Mouse (Mus musculus): ENCODE measurements around the gene Arhgap8. TPM values are rescaled to one million over a fixed set of nuclear protein-coding genes. Genes with fewer than 3 reads are reported as not detected.
"Not testable (repeated sequence)": the region's sequence is repeated elsewhere in the genome, so short reads cannot be mapped to it uniquely, and the experiment has no call there.

Arhgap8 gene
- polyA plus RNA-seq, 1 experiment, result not detected

DNA sequence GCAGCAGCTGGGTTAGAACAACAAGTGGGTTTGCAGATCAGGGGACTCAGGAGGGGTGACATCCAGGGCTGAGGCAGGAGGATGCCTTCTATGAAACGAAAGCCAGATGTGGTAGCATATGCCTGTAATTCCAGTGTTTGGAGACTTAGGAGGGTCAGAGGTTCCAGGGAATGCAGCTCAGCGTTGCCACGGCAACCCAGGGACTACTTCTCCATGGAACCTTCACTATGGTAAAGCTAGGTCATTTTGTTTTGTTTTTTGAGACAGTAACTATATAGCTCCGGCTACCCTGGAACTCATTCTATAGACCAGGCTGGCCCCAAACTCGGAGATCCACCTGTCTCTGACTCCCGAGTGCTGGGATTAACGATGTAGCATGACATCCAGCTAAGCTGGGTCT lies 18.4 kb downstream of the Arhgap8 start:
- H3K4me3 ChIP-seq (ENCODE audit: insufficient read depth, low read depth, low read length), result no peak overlapping the region
- H3K4me1 ChIP-seq (ENCODE audit: control insufficient read depth, insufficient read depth, insufficient read length, low read length), result no peaks in the 10 kb centered on the region
- no peak overlapping the region for H3K27ac ChIP-seq (replicated peaks; ENCODE audit: low read depth, low read length)

DNA sequence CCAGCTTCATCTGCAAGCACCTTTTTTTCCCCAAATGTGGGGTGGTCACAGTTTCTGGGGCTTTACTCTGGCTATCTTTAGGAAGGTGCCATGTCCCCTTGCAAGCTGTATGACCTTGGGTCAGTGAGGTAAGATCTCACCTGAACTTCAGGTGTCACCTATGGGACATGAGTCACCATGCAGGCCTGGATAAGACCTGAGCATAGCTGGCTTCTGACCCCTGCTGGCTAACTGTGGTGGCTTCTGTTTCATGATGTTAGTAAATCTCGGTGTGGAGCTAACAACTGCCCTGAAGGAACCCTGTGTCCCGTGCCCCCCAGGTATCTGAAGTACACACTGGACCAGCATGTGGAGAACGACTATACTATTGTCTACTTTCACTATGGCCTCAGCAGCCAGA lies 21.7 kb downstream of the Arhgap8 start:
- no peak overlapping the region for H3K27ac ChIP-seq (replicated peaks; ENCODE audit: low read depth, low read length)
- H3K4me1 ChIP-seq (ENCODE audit: control insufficient read depth, insufficient read depth, insufficient read length, low read length), result no peaks in the 10 kb centered on the region
- no peak overlapping the region for H3K4me3 ChIP-seq (ENCODE audit: insufficient read depth, low read depth, low read length)

DNA sequence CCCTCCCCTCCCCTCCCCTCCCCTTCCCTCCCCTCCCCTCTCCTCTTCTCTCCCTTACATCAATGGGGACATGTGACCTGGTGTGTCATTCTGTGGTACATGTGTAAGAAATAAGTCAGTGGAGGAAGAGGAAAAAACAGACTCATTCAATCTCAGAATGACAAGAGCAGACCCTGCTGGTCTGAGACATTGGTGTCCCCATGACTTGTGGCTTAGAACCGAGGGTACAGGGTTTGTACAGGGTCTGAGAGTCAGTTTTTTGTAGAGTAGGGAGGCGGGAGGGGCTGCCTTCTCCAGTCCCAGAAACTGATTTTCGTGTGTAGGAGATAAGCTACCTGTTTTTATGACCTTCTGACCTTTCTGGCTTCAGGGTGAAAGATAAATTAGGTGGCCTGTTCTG lies 23.5 kb downstream of the Arhgap8 start:
- Histone ChIP-seq H3K4me1 (ENCODE audit: control insufficient read depth, insufficient read depth, insufficient read length, low read length) (no peaks in the 10 kb centered on the region), H3K27ac (replicated peaks; ENCODE audit: low read depth, low read length) (no peak overlapping the region), H3K4me3 (ENCODE audit: insufficient read depth, low read depth, low read length) (no peak overlapping the region)

DNA sequence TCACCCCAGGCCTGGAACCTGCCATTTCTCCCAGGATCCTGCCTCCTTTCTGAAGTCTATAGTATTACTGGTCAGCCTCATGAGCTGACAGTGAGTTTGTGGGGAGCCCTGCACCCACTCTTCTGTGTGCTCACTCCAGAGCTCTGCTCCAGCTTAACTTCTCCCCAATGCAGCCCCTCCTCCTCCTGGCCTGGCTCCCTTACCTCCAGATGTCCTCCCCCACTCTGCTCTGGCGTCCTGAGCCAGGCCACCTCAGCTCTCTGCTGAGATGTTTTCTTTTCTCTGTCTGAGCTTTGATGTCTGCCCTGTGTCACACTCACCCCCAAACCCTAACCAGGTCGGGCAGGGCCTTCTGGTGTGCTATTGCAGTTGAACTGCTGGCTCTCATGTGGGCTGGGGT lies 24.5 kb downstream of the Arhgap8 start:
- no peak overlapping the region for H3K27ac ChIP-seq (replicated peaks; ENCODE audit: low read depth, low read length)
- H3K4me3 ChIP-seq (ENCODE audit: insufficient read depth, low read depth, low read length), result no peak overlapping the region
- H3K4me1 ChIP-seq (ENCODE audit: control insufficient read depth, insufficient read depth, insufficient read length, low read length), result no peaks in the 10 kb centered on the region

DNA sequence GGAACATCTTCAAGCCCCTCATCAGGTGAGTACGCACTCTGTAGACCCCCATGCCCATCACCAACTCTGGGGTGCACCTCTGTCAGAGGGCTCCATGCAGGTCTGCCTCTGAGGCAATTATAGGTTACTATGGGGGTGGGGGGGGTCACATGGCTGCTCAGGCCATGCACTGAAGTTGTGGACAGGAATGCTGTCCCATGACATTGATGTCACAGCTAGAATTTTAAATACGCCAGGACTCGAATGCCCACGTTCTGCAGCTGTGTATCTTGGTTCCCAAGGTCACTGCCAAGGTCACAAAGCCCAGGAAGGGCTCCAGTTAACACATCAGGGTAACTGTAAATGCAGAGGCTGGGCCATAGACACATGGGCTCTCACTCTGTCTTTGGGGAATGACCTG lies 26.0 kb downstream of the Arhgap8 start:
- no peak overlapping the region for H3K27ac ChIP-seq (replicated peaks; ENCODE audit: low read depth, low read length)
- no peaks in the 10 kb centered on the region for H3K4me1 ChIP-seq (ENCODE audit: control insufficient read depth, insufficient read depth, insufficient read length, low read length)
- H3K4me3 ChIP-seq (ENCODE audit: insufficient read depth, low read depth, low read length), result no peak overlapping the region

DNA sequence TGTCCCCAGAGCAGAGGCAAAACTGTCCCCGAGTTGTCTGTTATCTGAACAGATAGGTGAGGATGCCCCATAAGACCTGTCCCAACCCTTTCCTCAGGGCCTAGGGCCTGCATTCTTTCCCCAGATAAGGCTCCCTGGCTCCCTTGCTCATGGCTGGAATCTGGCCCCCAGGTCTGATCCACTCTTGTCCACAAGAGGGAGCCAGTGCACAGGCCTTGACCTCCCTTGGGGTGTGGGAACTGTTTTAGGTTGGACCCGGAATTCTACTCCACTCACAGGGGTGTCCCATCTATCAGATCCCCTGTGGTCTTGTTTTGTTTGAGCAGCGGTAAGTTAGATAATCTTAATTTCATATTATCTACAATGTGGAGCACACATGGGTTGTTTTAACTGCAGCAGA lies 35.1 kb downstream of the Arhgap8 start:
- H3K27ac ChIP-seq (replicated peaks; ENCODE audit: low read depth, low read length), result no peak overlapping the region
- H3K4me1 ChIP-seq (ENCODE audit: control insufficient read depth, insufficient read depth, insufficient read length, low read length), result no peaks in the 10 kb centered on the region
- no peak overlapping the region for H3K4me3 ChIP-seq (ENCODE audit: insufficient read depth, low read depth, low read length)

DNA sequence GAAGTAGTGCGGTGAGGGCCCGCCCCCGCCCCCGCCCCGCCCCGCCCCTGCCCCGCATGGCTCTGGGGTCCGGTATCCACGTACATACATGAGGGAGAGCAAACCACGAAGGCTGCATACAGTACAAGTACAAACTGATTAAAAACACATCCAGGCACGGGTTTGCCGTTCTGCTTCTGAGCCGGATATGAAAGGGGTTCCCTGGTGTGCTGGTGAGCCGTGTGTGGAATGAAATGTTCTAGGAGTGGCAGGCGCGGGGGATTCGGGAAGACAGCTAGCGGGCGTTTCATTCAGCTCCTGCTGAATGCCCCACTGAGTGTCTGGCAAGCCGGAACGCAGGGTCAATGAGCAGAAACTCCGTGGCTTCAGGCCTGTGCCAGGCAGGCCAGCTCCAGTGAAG lies 36.6 kb downstream of the Arhgap8 start:
- Histone ChIP-seq H3K27ac (replicated peaks; ENCODE audit: low read depth, low read length) (no peak overlapping the region), H3K4me3 (ENCODE audit: insufficient read depth, low read depth, low read length) (no peak overlapping the region), H3K4me1 (ENCODE audit: control insufficient read depth, insufficient read depth, insufficient read length, low read length) (no peaks in the 10 kb centered on the region)

DNA sequence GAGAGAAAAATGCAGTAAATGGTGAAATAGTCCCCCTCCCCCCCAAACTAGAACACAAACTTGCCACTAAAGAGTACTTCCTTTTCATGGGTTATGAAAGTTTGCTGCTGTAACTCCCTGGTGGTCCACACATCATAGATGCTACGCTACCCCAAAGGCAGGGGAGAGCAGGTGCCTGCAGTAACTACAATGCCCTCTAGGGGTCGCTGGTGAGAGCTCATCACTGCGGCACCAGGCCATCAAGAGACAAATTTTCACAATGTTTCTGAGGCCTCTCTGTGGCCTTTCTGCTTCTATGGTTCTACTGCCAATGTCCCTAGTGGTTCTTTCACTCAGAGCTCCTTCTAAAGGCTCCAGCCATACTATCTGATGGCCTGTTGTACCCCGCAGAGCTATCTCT lies 38.6 kb downstream of the Arhgap8 start:
- Histone ChIP-seq H3K27ac (replicated peaks; ENCODE audit: low read depth, low read length) (no peak overlapping the region), H3K4me1 (ENCODE audit: control insufficient read depth, insufficient read depth, insufficient read length, low read length) (no peaks in the 10 kb centered on the region), H3K4me3 (ENCODE audit: insufficient read depth, low read depth, low read length) (no peak overlapping the region)

DNA sequence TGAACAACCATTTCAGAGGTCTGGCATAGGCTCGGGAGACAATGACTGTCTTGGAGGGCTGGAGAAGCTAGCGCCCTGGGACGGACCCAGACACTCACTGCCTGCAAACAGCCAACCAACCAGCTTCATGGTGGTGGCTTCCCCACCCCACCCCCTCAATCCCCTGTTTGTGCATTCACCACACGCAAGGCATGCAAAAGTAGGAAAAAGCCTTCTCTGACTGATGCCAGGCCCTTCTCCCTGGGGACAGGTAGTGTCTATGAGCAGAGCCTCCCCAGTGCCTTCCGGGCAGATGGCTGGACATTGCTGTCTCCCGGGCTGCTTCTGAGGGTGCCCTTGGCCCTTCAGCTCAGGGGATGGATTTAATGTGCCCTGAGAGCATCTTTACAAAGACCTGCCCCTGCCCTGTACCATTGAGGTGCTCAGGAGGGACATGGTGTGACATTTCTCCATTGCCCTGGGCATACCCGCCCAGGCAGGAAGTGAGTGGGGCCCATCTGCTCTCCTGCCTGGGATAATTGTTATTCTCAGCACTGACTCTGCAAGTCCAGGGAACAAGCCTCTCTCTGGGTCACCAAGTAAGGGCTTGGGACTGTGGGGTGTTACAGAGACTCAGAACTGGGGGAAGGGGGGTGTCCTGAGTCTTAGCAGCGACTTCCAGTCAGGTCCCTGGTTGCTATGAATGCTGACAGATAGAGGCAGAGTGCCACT lies 43.0 kb downstream of the Arhgap8 start:
- Histone ChIP-seq H3K27ac (replicated peaks; ENCODE audit: low read depth, low read length) (no peak overlapping the region), H3K4me1 (ENCODE audit: control insufficient read depth, insufficient read depth, insufficient read length, low read length) (no peaks in the 10 kb centered on the region), H3K4me3 (ENCODE audit: insufficient read depth, low read depth, low read length) (no peak overlapping the region)

DNA sequence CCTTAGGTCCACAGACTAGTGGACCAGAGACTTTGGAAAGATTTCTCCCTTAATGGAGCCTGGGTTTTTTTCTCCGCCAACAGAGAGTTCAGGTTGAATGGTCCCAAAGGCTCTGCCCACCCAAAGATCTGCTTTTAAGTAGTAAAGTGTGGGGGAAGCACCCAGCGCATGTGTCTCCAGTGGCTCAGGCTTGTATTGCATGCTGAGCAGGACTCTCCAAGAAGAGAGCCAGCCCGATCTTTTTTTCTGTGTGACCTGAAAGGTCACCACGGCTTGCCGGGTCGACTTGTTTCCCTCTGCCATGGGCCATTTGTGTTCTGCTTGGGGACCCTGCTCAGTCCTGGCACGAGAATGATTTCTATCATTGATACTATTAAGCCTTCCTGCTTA lies 43.6 kb downstream of the Arhgap8 start:
- H3K4me3 ChIP-seq (ENCODE audit: insufficient read depth, low read depth, low read length), result no peak overlapping the region
- H3K27ac ChIP-seq (replicated peaks; ENCODE audit: low read depth, low read length), result no peak overlapping the region
- H3K4me1 ChIP-seq (ENCODE audit: control insufficient read depth, insufficient read depth, insufficient read length, low read length), result no peaks in the 10 kb centered on the region

DNA sequence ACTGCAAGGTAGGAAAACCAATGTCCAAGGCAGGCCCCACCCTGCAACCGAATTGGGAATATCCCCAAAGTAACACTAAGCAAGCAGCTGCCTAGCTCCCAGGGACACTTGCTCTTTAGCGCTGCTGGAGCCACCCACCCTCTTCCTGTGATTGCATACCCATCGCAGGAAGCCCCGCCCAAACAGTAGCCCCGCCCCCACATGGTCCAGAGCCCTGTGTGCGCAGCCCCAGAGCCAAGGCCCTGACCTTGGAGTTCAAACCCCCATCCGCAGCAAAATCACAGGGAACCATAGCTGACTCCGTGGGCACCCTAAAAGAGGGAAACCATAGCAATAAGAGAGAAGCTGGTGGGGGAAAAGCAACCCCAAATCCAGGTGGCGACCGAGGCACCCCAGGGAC lies 46.8 kb downstream of the Arhgap8 start:
- Histone ChIP-seq H3K27ac (replicated peaks; ENCODE audit: low read depth, low read length) (no peak overlapping the region), H3K4me1 (ENCODE audit: control insufficient read depth, insufficient read depth, insufficient read length, low read length) (no peaks in the 10 kb centered on the region), H3K4me3 (ENCODE audit: insufficient read depth, low read depth, low read length) (no peak overlapping the region)

DNA sequence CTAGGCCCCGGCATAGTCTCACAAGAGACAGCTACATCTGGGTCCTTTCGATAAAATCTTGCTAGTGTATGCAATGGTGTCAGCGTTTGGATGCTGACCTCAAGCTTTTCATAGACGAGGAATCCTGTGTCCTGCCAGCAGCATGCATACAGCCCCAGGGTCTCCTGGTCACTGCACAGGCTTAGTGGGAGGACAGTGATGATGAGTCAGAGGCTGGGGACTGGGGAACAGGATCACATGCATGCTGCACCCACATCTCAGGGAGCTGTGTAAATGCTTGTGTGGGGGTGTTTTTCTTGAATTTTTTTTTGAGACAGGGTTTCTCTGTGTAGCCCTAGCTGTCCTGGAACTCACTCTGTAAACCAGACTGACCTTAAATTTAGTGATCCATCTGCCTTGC lies 48.7 kb downstream of the Arhgap8 start:
- H3K4me1 ChIP-seq (ENCODE audit: control insufficient read depth, insufficient read depth, insufficient read length, low read length); H3K4me3 ChIP-seq (ENCODE audit: insufficient read depth, low read depth, low read length): not testable (repeated sequence)

DNA sequence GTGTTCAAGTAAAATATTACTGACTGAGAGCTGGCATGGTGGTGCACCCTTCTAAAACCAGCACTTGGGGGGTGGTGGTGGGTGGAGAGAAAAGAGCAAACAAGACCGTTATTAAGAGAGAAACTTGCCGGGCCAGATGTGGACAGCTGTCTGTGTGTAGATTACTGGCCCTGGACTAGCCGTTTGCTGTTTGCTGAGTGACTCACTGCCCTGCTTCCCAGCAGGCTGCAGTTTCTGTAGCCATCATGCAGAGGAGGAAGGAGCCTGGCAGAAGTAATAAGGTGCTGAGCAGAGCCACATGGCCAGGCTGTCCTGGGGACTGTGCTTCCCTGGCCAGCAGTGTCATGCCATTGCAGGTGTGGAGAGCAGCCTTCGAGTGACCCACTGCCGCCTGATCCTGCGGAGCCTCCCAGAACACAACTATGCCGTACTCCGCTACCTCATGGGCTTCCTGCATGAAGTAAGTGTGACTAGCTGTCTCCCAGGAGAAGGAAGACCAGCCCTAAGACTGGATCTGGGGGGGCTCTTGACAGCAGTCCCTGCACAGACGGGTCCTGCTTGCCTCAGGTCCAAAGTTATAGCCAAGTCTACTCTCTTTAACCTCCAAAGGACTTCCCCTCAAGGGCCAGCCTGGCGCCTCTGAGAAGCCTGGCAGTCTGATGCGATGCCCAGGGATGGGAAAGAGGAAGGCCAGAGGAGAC lies 49.9 kb downstream of the Arhgap8 start:
- no peak overlapping the region for H3K27ac ChIP-seq (replicated peaks; ENCODE audit: low read depth, low read length)
- no peak overlapping the region for H3K4me3 ChIP-seq (ENCODE audit: insufficient read depth, low read depth, low read length)
- H3K4me1 ChIP-seq (ENCODE audit: control insufficient read depth, insufficient read depth, insufficient read length, low read length), result no peaks in the 10 kb centered on the region

More for the DNA sequence above, 48.7 kb downstream of the Arhgap8 start:
- not testable (repeated sequence) for H3K27ac ChIP-seq (replicated peaks; ENCODE audit: low read depth, low read length)

DNA sequence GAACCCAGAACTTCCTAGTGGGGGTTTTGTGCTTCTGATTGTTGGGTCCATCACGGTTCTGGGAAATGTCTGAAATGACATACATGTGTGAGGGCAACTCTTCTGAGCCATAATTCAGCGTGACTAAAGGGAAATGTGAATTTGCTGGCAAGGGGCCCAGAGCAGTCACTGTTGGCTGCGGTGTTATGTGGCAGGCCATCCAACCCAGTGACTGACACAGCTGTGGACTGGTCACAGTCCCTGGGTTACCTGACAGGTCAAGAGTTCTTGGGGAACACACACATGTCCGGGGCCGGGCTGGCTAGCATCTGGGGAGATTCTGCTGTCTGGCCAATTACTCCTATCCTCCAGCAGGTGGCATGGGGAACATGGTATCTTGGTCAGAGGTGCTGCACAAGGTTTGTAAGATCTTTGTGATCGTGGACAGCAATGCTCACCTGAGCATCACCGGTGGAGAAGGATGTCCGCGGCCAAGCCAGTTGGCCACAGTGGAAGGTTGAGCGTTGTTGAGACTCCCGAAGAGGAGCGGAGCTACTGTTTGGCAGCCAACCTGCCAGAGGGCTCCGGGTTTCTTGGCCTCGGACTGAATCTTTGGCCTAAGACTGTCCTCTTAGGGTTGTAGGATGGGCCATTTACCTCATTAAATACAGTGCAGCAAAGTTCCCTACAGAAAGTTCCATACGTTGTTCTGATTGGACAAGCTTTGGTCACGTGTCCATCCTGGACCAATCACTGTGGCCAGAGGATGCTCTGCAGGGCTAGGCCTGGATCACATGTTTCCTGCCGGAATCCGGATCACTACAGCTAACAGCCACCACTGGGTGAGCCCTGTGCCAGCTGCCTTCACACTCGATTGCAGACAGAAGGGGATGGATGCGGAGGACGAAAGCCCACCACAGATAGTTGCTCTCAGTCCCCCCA lies 52.6 kb downstream of the Arhgap8 start:
- Histone ChIP-seq H3K4me1 (ENCODE audit: control insufficient read depth, insufficient read depth, insufficient read length, low read length) (no peaks in the 10 kb centered on the region), H3K27ac (replicated peaks; ENCODE audit: low read depth, low read length) (no peak overlapping the region), H3K4me3 (ENCODE audit: insufficient read depth, low read depth, low read length) (no peak overlapping the region)

DNA sequence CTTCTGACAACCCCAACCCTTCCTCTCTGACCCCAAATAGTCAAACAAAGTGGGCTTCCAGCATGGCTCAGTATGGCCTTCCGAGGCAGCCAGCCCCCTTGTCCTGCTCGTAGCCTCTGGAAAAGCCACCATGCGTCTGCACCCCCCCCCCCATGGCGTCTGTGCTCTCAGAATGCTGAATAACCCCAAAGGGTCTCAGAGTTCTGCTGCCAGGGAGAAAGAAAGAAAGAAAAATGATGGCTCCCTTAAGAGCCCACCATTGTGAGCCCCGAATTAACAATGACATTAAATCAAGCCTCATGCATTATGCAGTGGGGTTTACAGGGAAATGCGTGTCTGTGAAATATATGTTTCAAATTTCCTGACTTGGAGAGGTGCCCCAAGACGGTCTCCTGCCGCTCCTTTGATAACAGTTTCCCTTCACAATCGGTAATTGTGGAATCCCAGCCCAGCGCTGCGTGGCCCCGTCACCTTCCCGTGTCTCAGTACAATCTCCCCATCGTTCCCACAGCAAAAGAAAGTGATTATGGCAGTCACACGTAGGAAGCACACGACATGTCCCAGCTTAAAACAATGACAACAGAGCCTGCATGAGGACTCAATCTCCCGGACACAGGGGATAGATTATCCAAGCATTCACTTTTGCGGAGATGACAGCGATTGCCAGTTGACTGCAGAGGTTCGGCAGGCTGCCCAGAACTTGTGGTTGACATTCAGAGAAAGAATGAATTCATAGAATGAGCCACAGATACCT lies 55.7 kb downstream of the Arhgap8 start:
- Histone ChIP-seq H3K4me1 (ENCODE audit: control insufficient read depth, insufficient read depth, insufficient read length, low read length) (no peaks in the 10 kb centered on the region), H3K27ac (replicated peaks; ENCODE audit: low read depth, low read length) (no peak overlapping the region), H3K4me3 (ENCODE audit: insufficient read depth, low read depth, low read length) (no peak overlapping the region)

All from brown adipose tissue, adult 24 weeks (tissue).